Mouse (Mus musculus) thymus, postnatal 36 days (tissue): ENCODE measurements around the gene Serpina12.
A peak's percentile ranks its signal among the peaks of the same experiment; 100 is the strongest.

ENCODE experiments used
- DNase-seq, 2 experiments: peaks; one replicate each; pipeline ENCODE4 v3.0.0; 2022; ENCODE audit warnings: mixed read lengths in 2 of 2

The Serpina12 gene

DNA sequence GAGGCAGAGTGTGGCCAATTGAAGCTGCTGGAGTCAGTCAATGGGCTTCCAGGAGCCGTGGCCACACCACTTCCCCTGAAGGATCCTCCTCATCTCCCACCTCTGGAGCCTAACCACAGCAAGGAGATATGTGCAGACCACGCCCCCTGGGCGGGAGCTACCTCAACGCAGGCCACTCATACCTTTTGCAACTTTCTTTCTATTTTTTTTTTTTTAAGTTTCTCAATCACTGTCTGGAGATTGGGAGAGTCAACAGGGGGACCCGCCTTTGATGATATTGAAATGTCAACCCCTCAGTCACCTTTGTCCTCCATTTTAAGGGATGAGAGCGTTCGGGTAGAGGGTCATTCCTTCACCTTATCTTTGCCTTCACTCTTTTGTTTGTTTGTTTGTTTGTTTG lies at the start of gene Serpina12:
Serpina12 (minus strand) TSS at position 101 of the 400 bp plus-strand sequence.
- DNase-seq: no peak

- DNase-seq: no peak
Observed at GRCm38 (mm10) chr12:104091303-104091702, 47.1 kb upstream of the Serpina12 start.

DNA sequence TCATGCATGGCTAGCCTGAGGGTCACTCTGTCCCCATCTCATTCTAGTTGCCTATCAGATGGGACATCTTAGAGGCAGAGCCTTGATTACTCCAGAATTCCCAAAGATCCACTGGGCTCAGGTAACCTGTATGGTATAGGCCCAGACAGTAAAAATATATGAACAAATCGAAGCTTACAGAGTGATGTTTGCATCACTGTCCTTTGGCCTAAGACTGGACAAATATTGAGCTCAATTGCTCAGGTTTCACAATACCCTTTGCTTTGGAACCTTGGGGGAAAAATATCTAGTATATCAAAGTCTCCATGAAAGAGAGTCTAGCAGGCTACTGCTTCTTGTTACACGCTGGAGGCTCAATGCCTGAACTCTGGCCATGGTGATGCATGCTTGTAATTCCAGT lies 45.9 kb upstream of the Serpina12 start:
- DNase-seq: no peak

GRCm38 (mm10) chr12:104072286-104072685 lies 28.0 kb upstream of the Serpina12 start:
- DNase-seq: no peak

GRCm38 (mm10) chr12:104071708-104072107 lies 27.5 kb upstream of the Serpina12 start:
- DNase-seq: no peak

DNA sequence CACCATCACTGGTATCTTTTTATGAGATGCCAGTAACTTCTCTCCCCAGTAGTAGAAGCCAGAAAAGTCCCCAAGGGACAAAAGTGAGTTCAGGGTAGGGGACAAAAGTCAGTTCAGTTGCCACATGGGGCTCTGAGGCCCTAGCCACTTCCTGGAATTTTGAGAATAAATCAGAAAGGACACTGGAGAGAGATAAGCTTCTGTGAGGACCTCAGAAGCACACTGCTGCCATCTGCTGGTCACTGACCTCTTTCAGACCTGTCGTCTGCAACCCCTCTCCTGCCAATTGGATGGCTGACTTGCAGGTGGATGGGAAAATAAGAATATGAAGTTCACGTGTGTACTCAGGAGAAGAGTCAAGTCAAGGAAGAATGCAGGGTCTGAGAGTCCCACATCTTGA lies 25.4 kb upstream of the Serpina12 start:
- peak; percentile 30 to 32 for DNase-seq

- no peak for DNase-seq
Observed at GRCm38 (mm10) chr12:104067549-104067948, 23.3 kb upstream of the Serpina12 start.

DNA sequence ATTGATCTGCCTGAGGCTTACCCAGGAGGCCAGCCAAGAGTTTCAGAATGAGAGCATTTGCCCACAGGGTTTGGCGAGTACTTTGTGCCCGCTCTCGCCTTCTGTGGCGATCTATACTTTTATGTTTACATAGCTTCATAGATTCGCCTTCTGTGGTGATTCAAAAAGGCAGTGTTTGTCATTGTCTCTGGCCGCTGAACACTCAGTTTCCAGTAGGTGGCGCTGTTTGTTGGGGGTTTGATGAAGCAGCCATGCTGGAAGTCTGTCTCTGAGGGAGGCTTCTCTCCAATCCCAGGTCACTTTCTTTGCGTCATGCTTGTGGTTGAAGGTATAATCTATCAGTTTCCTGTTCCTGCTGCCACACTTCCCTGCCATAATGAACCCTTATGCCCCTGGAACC lies 22.0 kb upstream of the Serpina12 start:
- DNase-seq: peak; percentile 17 to 19

GRCm38 (mm10) chr12:104064996-104065395 lies 20.8 kb upstream of the Serpina12 start:
- DNase-seq: no peak

DNA sequence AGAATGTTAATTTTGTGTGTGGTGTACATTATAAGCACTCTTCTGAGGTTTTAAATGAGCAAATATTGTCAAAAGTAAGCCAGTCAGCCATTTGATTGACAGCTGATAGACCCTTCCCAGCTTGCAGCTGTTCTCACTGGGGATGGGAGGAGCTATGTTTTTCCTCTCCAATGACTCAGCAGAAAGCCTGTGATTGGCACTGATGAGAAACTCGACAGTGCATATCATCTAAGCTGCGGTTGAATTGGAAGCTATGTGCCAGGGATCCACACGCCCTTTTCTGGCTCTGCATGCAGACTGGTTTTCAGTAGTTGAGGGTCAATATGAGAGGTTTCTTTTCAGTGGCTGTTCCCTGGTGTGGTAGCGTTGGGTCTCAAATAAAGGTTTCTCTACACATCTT lies 20.3 kb upstream of the Serpina12 start:
- DNase-seq: no peak

DNA sequence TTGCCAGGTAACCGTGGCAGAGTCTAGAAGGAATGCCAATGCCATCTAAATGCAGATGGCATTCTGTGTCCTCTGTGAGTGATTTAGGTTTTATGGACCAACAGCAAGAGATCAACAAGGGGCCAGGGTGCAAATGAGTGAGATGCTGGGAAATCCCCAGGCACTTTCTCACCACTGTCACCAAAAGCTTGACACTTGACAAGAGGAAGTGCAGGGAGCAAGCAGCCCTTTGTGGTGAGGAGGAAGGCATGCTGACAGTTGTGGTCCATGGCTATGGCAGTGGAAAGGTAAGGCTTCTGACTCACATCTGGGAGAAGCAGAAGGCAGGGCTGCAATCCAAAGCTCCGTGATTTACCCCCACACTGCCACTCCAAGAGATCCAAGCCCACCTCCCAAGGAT lies 17.6 kb upstream of the Serpina12 start:
- no peak for DNase-seq

DNA sequence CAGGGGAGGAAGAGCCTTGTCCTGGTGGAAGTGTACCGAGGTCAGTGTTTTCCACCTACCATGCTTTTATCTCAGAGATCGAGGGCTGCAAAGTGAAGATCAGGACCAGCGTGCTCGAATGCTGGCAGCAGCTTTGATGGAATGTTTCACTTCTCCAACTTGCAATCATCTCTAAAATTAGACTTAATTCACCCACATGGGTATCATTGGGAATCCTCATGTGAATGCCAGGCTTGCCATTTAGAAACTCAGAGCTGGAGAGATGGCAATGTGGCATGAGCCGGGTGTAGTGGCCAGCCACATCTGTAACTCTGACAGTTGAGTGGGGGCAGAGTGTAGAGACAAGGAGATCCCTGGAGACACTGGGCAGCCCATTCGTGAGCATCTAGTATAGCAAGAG lies 15.9 kb upstream of the Serpina12 start:
- DNase-seq: no peak

GRCm38 (mm10) chr12:104057531-104057930 lies 13.3 kb upstream of the Serpina12 start:
- no peak for DNase-seq

- no peak for DNase-seq
Observed at GRCm38 (mm10) chr12:104057050-104057449, 12.8 kb upstream of the Serpina12 start.

DNA sequence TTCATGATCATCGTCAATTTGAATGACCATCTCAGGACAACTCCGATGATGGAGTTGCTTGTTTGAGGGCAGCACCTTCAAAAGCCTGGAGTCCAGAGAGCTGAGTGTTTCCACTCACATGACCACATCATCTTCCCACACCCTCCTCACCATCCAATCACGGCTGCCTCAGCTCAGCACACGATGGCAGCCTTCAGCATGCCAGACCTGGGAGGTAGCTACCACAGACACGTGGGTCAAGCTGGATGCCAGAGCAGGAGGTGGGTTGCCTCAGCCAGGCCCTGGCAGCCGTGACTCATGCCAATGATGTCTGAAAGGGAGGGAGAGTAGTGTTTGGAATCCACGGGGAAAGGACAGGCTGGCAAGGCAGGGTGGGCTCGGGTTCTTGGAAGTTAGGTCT lies 11.5 kb upstream of the Serpina12 start:
- DNase-seq: no peak

DNA sequence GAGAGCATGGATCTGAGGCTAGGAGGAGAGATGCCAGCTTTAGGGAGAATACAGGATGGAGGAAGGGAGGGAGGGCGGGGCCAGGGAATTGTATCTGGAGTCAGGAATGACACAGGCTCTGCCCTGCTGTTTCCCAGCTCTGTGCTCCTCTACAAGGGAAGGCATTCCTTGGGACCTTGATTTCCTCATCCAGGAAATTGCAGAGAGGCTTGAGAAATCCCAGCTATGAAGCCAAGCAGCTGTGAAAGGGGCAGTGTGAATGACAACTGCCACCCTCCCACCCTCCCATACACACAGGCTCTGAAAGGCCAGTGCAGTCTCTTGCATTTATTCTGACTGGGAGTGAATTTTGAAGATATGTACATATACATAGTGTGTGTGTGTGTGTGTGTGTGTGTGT lies 9.8 kb upstream of the Serpina12 start:
- no peak for DNase-seq

DNA sequence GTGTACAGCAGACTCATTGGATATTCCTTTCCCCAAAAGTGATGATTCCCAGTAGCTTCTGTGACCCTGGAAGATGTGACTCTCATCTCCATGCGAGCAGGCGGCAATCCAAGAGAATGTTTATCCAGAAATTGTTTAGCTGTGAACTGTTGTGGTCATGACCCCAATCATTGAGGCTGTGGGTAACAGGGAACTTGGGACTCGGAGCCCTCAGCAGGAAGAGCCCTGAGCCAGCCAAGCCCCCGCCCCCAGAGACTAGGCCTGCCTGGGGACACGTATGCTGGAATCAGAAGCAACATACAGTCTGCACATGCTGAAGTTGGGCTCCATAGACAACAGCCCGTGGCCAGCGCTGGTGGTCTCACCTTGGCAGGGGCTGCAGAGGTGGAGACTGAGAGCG lies 1.5 kb upstream of the Serpina12 start:
- no peak for DNase-seq

DNA sequence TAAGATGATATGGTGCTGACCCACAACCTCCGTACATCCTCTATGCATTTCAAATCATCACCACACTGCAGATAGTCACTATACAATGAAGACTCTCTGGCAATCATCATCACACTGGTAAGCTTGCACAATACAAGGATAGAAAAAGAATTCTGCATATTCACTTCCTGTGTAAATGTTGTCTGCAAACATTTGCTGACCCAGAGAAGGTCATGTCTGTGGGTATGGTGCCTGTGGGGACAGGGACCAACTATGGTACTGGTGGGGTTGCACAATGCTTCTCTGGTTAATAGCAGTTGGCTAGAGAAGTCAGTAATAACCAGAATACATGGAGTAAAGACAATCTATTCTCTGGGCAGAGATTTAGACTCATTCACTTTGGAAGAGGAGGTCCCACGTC lies 1.5 kb downstream of the Serpina12 start:
- no peak for DNase-seq

DNA sequence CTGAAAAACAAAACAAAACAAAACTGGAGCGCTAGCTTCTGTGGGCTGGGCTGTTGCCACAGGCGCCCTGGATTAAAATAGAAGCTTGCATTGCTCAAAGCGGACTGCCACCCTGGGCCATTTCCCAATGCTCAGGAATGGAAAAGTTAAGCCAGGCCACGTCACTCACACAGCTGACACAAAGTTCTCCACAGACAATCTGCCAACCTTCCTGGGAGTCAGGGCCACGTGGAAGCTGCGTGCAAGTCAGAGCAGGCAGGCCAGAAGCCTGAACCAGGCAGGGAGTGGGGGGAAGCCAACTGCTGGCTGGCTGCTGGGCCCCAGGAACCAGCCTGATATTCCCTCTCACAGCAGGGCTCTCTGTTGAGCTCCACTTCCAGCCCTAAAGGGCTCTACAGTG lies 2.8 kb downstream of the Serpina12 start:
- no peak for DNase-seq

GRCm38 (mm10) chr12:104038181-104038580 lies 6.1 kb downstream of the Serpina12 start:
- no peak for DNase-seq

DNA sequence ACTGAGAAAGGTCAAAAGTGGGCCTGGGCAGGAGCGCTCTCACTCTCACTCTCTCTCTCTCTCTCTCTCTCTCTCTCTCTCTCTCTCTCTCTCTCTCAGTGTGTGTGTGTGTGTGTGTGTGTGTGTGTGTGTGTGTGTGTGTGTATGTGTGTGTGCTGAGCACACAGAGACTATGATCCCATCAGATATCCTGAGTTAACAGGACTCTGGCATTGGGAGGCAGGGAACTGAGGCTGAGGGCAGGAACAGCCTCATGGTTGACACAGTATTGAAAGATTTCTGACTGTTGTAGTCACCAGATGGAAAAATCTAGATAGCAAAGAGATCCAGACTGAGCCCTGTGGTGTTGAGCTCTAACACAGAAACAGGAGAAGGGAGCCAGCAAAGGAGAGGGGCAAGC lies 10.5 kb downstream of the Serpina12 start:
- no peak for DNase-seq

DNA sequence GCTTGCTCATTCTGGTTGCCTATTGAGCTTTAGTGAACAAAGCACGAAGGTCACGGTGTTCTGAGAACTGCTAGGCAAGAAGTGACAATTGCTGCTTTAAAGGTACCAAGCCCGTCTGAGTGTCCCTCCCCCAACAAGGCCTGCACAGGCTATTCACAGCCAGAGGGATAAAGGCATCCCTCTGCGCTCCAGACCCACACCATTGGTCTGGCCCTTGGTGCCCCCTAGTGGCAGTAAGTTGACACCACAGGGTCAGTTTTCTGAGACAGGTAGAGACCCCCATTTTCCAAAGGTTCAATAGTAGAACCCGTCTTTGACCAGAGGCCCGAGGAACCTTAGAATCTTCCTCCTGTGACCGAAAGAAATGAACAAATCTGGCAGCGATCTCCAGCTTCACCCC lies 14.3 kb downstream of the Serpina12 start:
- no peak for DNase-seq

- no peak for DNase-seq
Observed at GRCm38 (mm10) chr12:104015280-104015679, 29.0 kb downstream of the Serpina12 start.

GRCm38 (mm10) chr12:104013620-104014019 lies 30.6 kb downstream of the Serpina12 start, which contains the start of gene Serpina9:
TSS of gene Serpina9 (minus strand) at chr12:104013755.
- DNase-seq: no peak

DNA sequence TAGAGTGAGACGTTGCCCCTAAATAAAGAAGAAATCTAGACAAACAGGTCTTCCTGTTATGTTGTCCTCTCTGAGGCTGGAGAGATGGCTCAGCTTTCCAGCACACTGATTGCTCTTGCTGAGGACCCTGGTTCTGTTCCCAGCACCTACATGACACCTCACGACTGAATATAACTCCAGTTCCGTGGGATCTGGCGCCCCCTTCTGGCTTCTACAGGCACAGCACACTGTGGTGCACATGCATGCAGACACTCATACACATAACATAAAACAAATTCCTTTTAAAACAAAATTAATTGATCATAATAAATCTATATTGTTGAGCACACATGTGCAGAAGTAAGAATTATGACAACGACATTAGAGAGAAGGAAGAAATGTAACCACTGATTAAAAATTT lies 39.6 kb downstream of the Serpina12 start:
- no peak for DNase-seq

- DNase-seq: no peak
Observed at GRCm38 (mm10) chr12:104003238-104003612, 41.0 kb downstream of the Serpina12 start.
